Mouse (Mus musculus) megakaryocyte, embryonic 14.5 days (primary cell): Measurements from ENCODE around the gene Idua.

Experiments
- FLI1 ChIP-seq: IDR thresholded peaks from 2 replicates; pipeline ENCODE4 v1.6.1; 2012; ENCODE audit warnings: low read length, inconsistent platforms, mixed read lengths
- GATA1 ChIP-seq: IDR thresholded peaks from 3 replicates; pipeline ENCODE4 v1.6.1; 2012; ENCODE audit warnings: mixed read lengths, low read length, inconsistent platforms, borderline replicate concordance

DNA sequence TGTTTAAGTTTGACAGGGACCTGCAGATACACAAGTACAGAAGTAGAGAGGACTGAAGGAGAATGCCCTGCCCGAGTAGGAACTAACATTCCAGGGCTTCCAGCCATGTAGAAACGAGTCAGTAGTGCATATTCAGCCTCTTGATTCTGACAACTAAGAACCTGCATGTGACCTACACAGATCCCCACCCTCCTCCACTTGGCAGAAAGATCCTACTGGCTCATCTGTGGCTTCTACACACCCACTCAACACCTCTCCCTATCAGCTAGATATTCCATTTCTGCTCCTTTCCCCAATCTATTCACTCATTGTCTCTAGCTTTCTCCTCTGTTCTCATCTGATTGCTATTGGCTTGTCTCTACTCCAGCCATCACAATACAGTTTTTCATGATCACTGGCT, 38.3 kb upstream of the Idua start:
- TF ChIP-seq GATA1 (no peak), FLI1 (no peak)
